Mouse (Mus musculus) urinary bladder, adult 2 months (tissue): ENCODE data around the gene Nceh1. TPM values are rescaled to one million over a fixed set of nuclear protein-coding genes. Genes with fewer than 3 reads are reported as not detected.
"Not testable (repeated sequence)": the region's sequence is repeated elsewhere in the genome, so short reads cannot be mapped to it uniquely, and the experiment has no call there.

ENCODE experiments used
- DNase-seq: peaks from one replicate; pipeline ENCODE4 v3.0.0; 2022; ENCODE audit warnings: low spot score
- polyA plus RNA-seq: library from polyadenylated mRNA; depleted of rRNA; stranded (reverse); fragments of >200 nt; gene quantifications from 2 replicates; pipeline ENCODE4 v1.2.3, GENCODE M21; 2012

Gene Nceh1
- polyA plus RNA-seq, 1 experiment = 5.8 TPM

DNA sequence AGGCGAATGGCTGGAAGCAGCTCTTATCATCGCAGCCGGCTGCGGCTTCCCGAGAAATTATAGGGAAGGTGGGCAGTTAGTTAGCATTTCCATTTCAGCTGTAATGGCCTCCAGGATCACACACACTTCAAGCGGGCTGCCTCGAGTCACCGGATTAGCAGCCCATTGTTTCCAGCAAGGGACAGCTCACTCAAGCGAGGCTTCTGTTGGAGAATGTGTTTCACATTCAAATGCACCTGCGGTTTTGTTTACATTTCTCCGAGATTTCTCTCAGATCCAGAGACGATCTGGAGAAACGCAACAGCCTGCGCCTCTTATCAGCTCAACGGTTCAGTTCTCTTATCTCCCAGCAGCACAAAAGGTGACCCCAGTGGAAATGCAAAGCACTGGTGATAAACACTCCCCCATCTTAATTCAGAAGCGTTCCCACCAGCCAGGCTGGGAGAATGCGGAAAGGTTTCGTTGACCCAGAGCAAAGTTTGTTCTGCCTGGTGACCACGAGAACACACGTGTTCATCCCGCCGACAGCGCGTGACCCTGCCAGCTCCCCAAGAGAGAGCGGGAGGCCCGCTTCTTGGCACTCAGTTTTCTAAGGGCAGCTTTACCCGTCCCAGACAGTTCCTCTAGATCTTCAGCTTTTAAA, 100.4 kb downstream of the Nceh1 start:
- no peak for DNase-seq

DNA sequence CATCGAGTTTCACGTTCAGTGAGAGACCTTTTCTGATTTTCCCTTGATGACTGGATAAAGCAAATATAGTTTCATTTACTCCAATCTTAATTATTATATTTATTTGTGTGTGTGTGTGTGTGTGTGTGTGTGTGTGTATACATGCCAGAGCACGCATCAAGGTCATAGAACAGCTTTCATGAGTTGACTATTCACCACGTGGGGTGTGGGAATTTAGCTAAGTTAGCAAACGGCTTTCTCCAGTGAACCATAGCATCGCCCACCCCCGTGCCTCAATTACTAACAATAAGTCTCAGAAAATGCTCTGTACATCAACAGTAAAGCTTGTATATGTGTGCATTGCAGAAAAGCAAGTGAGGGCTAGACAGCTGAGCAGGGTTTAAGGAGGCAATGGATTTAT, 101.0 kb downstream of the Nceh1 start:
- DNase-seq = no peak

- no peak for DNase-seq
These were observed 101.5 kb downstream of the Nceh1 start for GRCm38 (mm10) chr3:27284227-27284626.

- DNase-seq = no peak
These were observed 102.3 kb downstream of the Nceh1 start for GRCm38 (mm10) chr3:27285072-27285471.

DNA sequence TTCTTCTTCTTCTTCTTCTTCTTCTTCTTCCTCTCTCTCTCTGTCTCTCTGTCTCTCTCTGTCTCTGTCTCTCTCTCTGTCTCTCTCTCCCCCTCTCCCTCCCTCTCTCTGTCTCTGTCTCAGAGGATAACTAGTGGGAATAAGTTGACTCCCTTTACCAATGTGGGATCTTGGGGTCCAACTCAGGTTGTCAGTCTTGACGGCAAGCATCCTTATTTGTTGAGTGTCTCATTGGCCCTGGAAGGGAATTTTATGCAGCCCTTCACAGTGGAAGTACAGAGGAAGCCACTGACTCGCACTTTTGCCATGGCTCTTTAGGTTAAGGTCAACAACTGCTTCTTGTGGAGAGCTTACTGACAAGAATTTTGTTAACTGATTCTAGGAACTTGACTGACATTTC, 105.5 kb downstream of the Nceh1 start:
- no peak for DNase-seq

DNA sequence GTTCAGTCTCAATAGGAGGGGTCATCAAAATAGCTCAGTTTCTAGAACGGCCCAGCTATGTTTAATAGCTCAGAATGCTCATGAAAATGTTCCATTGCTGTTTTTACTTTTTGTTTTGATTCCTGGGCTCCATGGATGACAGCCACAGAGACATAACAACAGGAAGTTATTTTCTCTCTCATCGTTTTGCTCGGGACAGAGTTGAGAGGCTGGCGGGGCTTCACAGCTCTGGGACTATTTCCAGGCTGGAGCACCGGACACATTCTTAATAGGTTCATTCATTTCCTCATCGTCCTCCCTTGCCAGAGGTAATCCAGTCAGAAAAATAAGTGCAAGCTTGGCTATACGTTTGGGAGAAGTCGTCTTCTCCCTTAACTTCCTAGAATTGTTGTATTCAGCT, 106.1 kb downstream of the Nceh1 start:
- DNase-seq = no peak

DNA sequence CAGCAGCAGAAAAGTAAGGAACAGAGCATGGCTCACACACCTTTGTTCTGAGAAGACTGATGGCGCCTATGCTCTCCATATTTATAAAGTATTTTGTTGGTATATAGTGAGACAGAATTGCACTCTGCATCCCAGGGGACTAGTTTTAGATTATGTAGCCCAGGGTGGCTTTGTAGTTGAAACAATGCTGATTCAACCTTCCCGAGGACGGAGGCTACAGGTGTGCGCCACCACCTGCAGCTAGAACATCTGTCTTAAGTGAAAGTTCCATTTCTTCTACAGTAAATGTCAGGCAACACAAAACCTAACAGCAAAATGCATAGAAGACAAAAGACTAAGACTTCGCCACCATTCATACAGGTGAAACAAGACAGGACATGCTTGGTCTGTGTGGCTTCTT, 107.5 kb downstream of the Nceh1 start:
- DNase-seq = no peak

GRCm38 (mm10) chr3:27290945-27291344, 108.2 kb downstream of the Nceh1 start:
- DNase-seq = not testable (repeated sequence)

DNA sequence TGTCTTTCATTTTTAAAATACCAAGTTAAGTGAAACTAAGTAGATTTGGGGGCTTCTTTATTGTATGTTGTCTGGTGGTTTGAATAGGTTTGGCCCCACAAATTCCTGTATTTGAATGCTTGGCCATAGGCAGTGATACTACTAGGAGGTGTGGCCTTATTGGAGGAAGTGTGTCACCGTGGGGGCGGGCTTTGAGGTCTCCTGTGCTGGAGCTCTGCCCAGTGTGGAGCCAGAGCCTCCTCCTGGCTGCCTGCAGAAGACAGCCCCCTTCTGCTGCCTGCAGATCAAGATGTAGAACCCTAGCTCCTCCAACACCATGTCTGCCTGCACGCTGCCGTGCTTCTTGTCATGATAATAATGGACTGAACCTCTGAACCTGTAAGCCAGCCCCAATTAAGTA, 108.6 kb downstream of the Nceh1 start:
- DNase-seq = not testable (repeated sequence)

GRCm38 (mm10) chr3:27293645-27294385, 111.0 kb downstream of the Nceh1 start:
- no peak for DNase-seq

DNA sequence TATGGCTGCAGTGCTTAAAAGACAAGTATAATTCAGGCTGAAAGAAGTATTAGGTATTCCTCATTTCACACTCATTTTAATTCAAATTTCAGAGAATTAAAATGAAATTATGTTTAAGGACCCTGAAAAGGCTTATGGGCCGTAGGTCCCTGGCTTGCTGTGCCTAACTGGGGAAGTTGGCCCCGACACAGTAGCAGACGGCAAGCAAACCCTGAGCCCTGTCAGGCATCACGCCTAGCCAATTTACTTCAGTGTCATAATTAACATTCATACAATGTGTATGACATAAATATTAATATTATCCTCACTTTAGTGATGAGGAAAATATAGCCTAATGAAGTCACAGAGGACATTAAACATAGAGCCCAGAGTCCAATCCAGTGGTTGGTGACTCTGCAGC, 117.7 kb downstream of the Nceh1 start:
- no peak for DNase-seq

GRCm38 (mm10) chr3:27302339-27303022, 119.7 kb downstream of the Nceh1 start:
- no peak for DNase-seq

- DNase-seq = no peak
These were observed 124.0 kb downstream of the Nceh1 start for GRCm38 (mm10) chr3:27306815-27307214.

DNA sequence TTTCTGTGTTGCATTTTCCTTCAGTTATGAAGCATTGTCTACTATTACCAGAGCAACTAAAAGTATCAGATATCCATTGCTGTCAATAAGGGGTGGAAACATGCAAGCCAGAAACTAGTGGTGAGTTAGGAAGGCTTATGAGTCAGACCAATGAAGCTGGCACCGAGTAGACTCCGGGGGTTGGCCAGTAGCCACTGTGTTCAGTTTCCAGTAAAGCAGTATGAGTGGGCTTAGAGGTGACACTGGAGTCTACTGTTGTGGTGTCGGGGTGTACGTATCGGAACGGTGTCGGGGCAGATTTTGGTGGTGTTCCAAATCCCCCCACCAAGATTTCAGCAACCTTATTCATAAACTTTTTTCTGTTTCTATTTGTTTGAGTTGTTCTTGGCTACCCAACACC, 128.2 kb downstream of the Nceh1 start:
- DNase-seq = no peak

GRCm38 (mm10) chr3:27311475-27311874, 128.7 kb downstream of the Nceh1 start:
- no peak for DNase-seq

DNA sequence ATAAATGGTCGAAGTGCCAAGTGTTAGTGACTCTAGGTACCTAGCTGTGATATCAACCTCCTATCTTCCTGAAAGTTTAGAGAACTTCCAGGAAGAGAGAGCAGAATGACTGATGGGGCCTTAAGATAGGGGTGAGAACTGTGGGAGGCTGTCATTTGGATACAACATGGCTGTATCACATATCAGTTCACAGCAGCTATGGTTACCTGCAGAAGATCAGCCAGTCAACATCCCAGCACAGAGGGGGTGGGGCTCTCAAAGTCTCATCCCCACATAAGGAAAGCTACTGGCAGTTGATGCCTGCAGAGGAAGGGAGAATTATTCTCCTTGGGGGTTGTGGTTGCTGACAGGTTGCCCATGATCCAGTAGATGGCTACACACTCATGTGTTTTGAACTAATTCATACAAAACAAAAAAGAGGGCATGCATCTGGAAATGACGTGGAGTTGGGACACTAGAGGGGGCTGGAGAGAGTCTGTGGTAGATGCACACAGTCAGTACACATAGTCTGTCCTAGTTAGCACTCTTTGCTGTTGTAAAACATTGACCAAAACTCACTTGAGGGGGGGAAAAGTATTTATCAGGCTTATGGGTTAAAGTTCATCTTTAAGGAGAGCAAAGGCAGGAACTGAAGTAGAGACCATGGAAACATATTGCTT, 131.9 kb downstream of the Nceh1 start:
- DNase-seq = no peak

DNA sequence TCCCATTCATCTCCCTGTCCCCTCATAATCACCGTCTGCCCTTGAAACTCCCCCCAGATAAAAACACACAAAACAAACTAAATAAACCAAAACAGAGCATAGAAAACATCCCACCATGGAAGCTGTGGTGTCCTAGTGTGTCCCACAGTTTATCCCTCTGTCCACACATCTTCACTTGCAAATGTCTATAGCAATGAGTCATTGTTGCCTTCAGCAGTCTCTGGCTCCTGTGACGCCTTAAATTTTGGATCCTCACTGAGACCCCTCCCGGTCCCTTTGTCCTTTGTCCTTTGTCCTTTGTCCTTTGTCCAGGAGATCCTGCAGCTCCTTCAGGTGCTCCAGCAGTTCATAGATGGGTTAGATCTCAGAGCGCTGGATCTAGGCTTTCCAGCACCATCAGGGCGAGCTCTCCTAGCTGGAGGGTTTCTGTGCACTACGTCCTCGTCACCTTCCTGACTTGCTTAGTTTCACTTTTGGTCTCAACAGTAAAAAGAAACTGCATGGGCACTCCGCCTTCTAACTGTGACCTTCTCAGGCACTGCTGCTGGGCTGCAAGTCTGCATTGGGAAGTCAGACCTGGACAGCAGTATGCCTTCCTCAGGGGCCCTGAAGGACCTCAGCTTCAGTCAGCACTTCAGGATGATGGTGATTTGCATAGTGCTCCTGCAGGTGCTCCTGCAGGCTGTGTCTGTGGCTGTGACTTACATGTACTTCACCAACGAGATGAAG, 134.0 kb downstream of the Nceh1 start, which contains the start of gene Tnfsf10:
Gene Tnfsf10, plus strand, starts transcription at position 470 of the 729 bp plus-strand sequence.
- no peak for DNase-seq

DNA sequence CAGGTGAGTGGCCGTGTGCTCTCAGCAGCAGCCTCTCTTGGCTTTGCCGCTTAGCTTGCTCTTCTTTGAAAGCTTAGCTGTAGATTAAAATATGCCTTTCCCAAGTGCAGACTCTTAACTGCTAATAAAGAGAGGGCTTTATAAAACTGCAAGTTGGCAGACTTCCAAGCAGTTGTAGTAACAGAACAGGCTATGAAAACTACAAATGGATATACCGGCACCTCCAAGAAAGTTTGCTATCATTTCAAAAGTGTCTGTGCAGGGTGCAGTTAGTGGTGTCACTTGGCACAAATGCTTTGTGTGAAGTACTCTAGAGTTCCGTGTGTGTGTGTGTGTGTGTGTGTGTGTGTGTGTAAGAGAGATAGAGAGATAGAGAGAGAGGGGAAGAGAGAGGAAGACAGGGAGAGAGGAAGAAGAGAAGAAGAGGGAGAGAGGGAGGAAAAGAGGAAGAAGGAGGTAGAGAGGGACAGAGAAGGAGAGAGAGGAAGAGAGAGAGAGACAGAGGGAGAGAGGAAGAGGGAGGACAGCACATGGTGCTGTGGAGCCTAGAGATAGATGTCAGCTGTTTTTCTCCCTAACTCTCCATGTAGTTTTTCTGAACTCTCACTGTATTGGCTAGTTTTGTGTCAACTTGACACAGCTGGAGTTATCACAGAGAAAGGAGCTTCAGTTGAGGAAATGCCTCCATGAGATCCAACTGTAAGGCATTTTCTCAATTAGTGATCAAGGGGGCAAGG, 134.7 kb downstream of the Nceh1 start:
- no peak for DNase-seq

DNA sequence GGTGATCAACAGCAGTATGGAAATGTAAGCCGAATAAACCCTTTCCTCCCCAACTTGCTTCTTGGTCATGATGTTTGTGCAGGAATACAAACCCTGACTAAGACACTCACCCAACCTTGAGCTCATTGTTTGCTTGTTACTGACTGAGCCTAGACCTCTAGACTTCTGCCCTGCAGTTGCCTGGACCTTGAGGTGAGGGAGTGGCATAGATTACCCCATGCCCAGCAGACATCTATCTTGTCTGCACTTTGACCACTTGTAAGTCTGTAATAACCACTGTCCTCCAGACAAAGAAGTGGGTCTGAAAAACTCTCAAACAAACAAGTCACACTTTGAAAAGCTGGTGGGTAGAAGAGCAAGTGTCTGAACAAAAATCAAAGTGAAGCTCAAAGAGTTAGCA, 136.9 kb downstream of the Nceh1 start:
- no peak for DNase-seq

DNA sequence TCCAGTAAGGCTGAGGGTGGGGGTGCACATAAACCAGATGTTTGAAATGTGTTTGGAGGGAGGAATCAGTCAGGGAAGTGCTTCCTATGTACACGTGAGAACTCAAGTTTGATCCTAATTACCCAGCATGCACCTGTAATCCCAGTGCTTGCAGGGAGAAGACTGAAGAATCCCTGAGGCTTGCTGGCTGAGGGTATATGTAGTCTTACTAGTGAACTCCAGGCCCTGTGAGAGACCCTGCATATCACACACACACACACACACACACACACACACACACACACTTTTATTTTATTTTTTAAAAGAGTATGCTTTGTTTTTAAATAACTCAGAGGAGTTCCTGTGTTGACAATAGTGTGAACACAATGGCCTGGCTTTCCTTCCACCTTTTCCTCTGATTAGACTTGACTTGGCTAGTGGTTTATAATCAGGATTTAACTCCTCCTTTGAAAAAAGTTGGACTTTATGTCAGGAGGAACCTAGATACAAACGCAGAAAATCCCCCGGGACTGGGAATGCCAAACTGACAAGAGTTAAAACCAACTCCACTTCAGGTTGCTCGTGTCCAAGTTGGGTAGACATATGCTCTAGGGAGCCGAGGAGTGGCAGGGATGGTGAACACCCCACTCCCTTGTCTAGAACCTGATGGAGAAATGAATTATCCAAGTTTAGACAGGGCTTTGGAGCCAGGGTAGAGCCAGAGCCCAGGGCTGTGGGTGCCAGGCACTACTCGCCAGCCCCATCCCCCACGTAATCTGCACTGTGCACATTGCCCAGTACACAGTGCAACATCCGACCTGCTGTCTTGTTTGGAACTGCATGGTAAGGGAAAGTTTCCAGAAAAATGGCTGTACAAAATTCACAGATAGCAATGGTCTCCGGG, 138.1 kb downstream of the Nceh1 start:
- DNase-seq = no peak
